Mouse (Mus musculus) hindbrain, embryonic 16.5 days (tissue): Measurements from ENCODE around the gene Pogz. TPM values are rescaled to one million over a fixed set of nuclear protein-coding genes. Genes with fewer than 3 reads are reported as not detected.
A peak's percentile ranks its signal among the peaks of the same experiment; 100 is the strongest.

Experiments used
- ATAC-seq: fragments of 200-750 bp; cut with Nextera tagmentation; 2 replicates; pipeline ENCODE4 v1.8.0; 2017; ENCODE audit warnings: moderate TSS enrichment, moderate library complexity
- H3K27ac ChIP-seq: fragments of 300-500 bp; sonication (generic); 2 replicates; pipeline ENCODE4 v1.5.1; 2014; ENCODE audit warnings: low read depth, mild to moderate bottlenecking, control low read depth, low read length, moderate library complexity
- H3K27me3 ChIP-seq: fragments of 300-500 bp; sonication (generic); replicated peaks from 2 replicates; pipeline ENCODE4 v1.6.1; 2014; ENCODE audit warnings: low read length; ENCODE audit not compliant: control insufficient read depth, insufficient read depth
- H3K36me3 ChIP-seq: fragments of 300-500 bp; sonication (generic); 2 replicates; pipeline ENCODE4 v1.6.1; 2014; ENCODE audit warnings: mild to moderate bottlenecking, low read length, moderate library complexity, mixed read lengths; ENCODE audit not compliant: control insufficient read depth, insufficient read depth
- H3K4me1 ChIP-seq: fragments of 300-500 bp; sonication (generic); 2 replicates; pipeline ENCODE4 v1.6.1; 2014; ENCODE audit warnings: low read depth, low read length; ENCODE audit not compliant: control insufficient read depth, insufficient read depth
- H3K4me2 ChIP-seq: fragments of 300-500 bp; sonication (generic); 2 replicates; pipeline ENCODE4 v1.6.1; 2014; ENCODE audit warnings: mild to moderate bottlenecking, low read length, control low read depth, moderate library complexity
- H3K4me3 ChIP-seq: fragments of 300-500 bp; sonication (generic); 2 replicates; pipeline ENCODE4 v1.5.1; 2014; ENCODE audit warnings: mild to moderate bottlenecking, low read length, control low read depth, moderate library complexity
- H3K9ac ChIP-seq: fragments of 300-500 bp; sonication (generic); 2 replicates; pipeline ENCODE4 v1.6.1; 2014; ENCODE audit warnings: low read depth, mild to moderate bottlenecking, control low read depth, low read length, moderate library complexity
- H3K9me3 ChIP-seq: fragments of 300-500 bp; sonication (generic); 2 replicates; pipeline ENCODE4 v1.6.1; 2014; ENCODE audit warnings: mild to moderate bottlenecking, low read length, moderate library complexity; ENCODE audit not compliant: control insufficient read depth
- WGBS: fragments of 180-500 bp; shearing (Covaris S2); extraction: QIAGEN DNeasy Blood & Tissue Kit; methylation state at CpG from one replicate; pipeline ENCODE4 v1.1.7; 2014; 5-methylcytosine and 5-hydroxymethylcytosine counted together
- polyA plus RNA-seq: library from polyadenylated mRNA; unstranded; fragments of >200 nt; fragmentation: Nextera tagmentation; extraction: Ambion mirVana; gene quantifications from 2 replicates; pipeline ENCODE4 v1.2.1, GENCODE M21; 2015

The Pogz gene
- polyA plus RNA-seq, 1 experiment from 2014 or later, result 16.4 TPM

DNA sequence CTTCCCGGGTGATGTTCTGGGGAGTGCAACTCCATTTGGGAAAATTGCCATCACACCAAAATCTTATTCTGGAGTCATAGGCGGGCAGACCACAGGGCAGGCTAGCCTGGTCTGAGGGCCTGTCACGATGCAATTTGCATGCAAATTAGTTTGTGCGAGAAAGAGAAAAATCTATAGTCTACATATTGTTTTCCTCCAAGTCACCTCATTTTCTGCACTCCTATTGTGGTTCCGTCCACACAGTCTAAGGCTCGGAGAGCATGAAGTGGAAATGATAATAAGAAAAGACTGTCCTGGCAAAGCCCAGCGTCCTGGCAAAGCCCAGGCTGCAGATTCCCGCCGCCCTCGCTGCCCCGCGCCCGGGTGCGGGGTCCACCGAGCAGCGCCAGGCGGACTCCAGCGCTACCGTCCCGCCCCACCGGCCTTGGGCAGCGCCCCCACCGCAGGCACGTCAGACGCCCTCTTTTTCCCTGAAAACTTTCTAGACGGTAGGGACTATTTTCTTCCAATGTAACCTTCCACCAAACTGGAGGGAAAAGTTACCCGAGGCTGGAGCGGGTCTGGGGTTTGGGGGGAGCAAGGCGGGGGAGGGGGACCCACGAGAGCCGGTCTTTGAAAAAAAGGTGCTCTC is 16.2 kb upstream of the Pogz start:
- peak overlapping the region; percentile 57 for H3K4me2 ChIP-seq
- no peaks in the 10 kb centered on the region for H3K4me1 ChIP-seq
- no peaks in the 10 kb centered on the region for H3K27me3 ChIP-seq
- H3K27ac ChIP-seq, result peak overlapping the region; percentile 85
- no peaks in the 10 kb centered on the region for H3K36me3 ChIP-seq
- H3K9ac ChIP-seq, result peak overlapping the region; percentile 66
- WGBS, result under 1% methylated on average over 31 of the region's 31 CpGs
- ATAC-seq, result peak; percentile 79
- H3K4me3 ChIP-seq, result peak overlapping the region; percentile 47
- no peaks in the 10 kb centered on the region for H3K9me3 ChIP-seq

DNA sequence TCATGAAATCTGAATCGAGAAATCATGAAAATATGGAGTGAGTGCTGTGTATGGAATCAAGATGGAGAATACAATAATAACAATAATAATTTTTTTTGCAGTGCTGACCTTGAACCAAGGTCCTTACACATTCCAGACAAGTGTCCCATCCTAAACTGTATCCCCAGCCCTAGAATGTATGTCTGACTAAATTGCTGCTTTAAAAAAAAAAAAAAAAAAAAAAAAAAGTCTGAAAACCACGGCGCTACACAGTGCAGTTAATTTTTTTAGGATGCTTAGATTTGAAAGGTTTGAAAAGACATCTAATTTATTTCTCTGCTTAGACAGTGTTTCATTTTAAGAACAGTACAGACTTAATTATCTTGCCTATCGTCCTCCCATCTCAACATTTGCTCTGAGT is 15.3 kb upstream of the Pogz start:
- Histone ChIP-seq H3K9ac (no peak overlapping the region), H3K36me3 (no peaks in the 10 kb centered on the region), H3K4me2 (peak overlapping the region; percentile 57), H3K4me3 (peak overlapping the region; percentile 47), H3K9me3 (no peaks in the 10 kb centered on the region), H3K4me1 (no peaks in the 10 kb centered on the region), H3K27me3 (no peaks in the 10 kb centered on the region), H3K27ac (no peak overlapping the region; the same call in 1 of the 2 replicates)
- 61% methylated on average over 4 of the region's 4 CpGs for WGBS
- peak; percentile 67 for ATAC-seq

DNA sequence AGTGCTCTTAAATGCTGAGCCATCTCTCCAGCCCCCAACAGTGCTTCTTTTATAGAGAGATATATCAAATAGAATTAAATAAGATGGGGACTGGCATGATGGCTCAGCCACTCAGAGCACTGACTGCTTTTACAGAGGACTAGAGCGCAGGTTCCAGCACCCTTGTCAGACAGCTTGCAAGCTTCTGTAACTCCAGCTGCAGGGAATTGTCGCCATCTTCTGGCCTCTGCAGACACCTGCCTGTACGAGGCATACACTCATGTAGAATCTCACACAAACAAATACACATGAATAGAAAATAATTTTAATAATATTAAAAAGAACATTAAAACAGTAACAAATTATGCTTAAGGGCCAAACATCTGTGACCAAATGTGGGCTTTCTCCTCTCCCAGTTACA is 13.3 kb upstream of the Pogz start:
- 88% methylated on average over 3 of the region's 3 CpGs for WGBS
- no peaks in the 10 kb centered on the region for H3K4me1 ChIP-seq

DNA sequence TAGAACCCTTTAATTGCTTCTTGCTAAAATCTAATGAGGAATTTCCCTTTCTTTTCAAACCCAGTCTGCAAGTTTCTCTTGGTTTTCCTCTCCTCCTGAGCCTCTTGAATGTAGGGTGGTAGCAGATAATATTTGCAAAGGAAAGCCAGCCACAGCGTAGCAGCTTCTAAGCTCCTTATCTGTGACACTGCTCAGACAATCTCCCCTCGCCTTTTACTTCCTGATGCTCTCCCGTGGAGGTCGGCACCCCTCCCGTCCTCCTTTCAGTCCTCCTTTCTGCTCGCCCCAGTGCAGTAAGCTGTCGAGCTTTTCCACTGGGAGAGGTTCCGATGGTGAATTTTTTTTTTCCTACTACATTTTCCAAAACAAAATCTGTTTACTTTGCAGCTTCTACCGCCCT is 5.3 kb upstream of the Pogz start:
- no peaks in the 10 kb centered on the region; the same call in 1 of the 2 replicates for H3K9me3 ChIP-seq
- H3K36me3 ChIP-seq, result no peaks in the 10 kb centered on the region
- H3K27ac ChIP-seq, result no peak overlapping the region
- no peaks in the 10 kb centered on the region for H3K27me3 ChIP-seq
- no peak overlapping the region for H3K4me3 ChIP-seq
- no peak overlapping the region for H3K9ac ChIP-seq
- H3K4me1 ChIP-seq, result no peaks in the 10 kb centered on the region
- no peak for ATAC-seq
- 30% methylated on average over 9 of the region's 9 CpGs for whole genome bisulfite sequencing
- no peak overlapping the region for H3K4me2 ChIP-seq

More for the DNA sequence above, 13.3 kb upstream of the Pogz start:
- no peak overlapping the region for H3K27ac ChIP-seq
- no peaks in the 10 kb centered on the region for H3K36me3 ChIP-seq
- no peak overlapping the region for H3K9ac ChIP-seq
- no peak for ATAC-seq
- H3K9me3 ChIP-seq, result no peaks in the 10 kb centered on the region; the same call in 1 of the 2 replicates
- no peak overlapping the region for H3K4me3 ChIP-seq
- H3K27me3 ChIP-seq, result no peaks in the 10 kb centered on the region
- no peak overlapping the region for H3K4me2 ChIP-seq

DNA sequence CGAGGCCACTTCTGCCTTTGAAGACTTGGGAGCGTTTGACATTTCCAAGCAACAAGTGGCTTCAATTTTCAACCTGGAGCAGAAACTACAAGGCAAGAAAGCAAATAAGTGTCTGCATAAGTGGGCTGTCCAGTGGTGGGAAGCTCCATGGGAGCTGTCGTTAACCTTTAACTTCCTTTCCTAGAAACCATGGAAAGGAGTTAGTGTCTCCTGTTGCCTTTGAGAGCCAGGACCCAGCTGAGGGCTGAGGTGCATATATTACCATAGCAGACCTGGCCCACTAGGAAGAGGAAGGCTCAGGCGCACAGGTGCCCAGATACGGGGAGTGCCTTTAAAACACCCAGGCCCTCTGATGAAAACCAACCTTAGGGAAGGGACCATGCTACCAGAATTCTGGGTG is 4.7 kb upstream of the Pogz start:
- H3K27ac ChIP-seq, result no peak overlapping the region
- ATAC-seq, result no peak

DNA sequence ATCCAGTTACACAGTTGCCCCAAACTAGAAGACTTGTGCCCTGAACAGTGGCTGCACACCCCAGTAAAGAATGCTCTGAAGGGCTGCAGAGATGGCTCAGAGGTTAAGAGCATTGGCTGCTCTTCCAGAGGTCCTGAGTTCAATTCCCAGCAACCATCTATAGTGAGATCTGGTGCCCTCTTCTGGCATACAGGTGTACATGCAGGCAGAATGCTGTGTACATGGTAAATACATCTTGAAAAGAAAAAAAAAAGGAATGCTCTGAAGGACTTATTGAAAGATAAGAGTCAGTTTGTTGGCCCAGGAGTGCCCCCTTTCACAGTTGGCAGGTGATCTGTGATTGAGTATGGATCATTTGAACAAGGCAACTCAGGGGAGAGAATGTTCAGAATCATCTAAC is 4.0 kb upstream of the Pogz start:
- no peak for ATAC-seq
- Histone ChIP-seq H3K27ac (no peak overlapping the region), H3K4me1 (no peaks in the 10 kb centered on the region)

More for the DNA sequence above, 4.7 kb upstream of the Pogz start:
- Histone ChIP-seq H3K36me3 (no peaks in the 10 kb centered on the region), H3K9me3 (no peaks in the 10 kb centered on the region; the same call in 1 of the 2 replicates), H3K27me3 (no peaks in the 10 kb centered on the region), H3K4me3 (no peak overlapping the region), H3K9ac (no peak overlapping the region), H3K4me2 (no peak overlapping the region), H3K4me1 (no peaks in the 10 kb centered on the region)
- 78% methylated on average over 5 of the region's 5 CpGs for WGBS

DNA sequence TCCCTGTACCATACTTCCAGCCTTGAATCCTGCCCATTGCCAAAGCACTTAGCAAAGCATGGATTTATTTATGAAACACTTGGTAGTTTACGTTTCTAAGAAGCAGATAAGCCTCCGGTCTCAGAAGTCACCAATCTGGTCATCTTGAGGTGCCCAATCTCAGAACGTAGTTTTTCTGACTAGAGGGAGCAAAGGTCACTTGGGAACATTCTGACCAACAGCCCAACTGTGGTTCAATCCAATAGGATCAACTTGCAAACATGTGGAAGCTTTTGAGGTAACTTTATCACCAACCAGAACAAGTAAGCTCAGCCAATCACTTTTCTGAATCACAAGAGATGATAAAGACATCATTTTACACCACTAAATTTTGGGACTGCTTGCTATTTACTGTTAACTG is 2.0 kb upstream of the Pogz start:
- Histone ChIP-seq H3K4me2 (no peak overlapping the region), H3K9ac (no peak overlapping the region), H3K4me1 (peaks cover 11% of the 10 kb centered on the region), H3K4me3 (no peak overlapping the region), H3K9me3 (no peaks in the 10 kb centered on the region), H3K27ac (no peak overlapping the region), H3K36me3 (no peaks in the 10 kb centered on the region), H3K27me3 (no peaks in the 10 kb centered on the region)
- 83% methylated on average over 3 of the region's 3 CpGs for WGBS
- no peak for ATAC-seq

More for the DNA sequence above, 4.0 kb upstream of the Pogz start:
- no peak overlapping the region for H3K4me2 ChIP-seq
- H3K9ac ChIP-seq, result no peak overlapping the region
- no peak overlapping the region for H3K4me3 ChIP-seq
- H3K36me3 ChIP-seq, result no peaks in the 10 kb centered on the region
- no peaks in the 10 kb centered on the region for H3K27me3 ChIP-seq
- no peaks in the 10 kb centered on the region; the same call in 1 of the 2 replicates for H3K9me3 ChIP-seq

DNA sequence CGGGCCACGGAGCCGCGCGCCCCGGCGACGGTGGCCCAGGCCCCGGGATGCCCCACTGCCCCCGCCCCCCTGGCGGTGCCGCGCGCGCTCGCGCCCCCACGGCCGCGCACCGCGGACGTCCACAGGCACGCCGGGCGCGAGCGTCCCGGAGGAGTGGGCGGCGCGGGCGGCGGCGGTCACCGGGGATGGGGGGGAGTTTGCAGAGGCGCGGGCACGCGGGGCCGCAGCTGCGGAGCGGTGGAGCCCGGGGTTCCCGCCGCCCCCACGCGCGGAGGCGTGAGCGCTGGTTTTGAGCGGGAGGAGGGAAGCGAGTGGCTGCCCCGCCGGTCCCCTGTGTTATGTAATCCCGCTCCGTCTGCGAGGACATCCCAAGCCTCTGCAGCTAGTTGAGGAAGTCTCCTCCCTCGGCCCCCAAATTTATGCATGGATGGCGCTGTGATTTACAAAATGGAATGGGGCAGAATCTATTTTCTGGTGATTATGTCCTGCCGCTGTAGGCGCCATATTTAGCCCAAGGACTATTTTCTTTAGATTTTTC is 661 bp downstream of the Pogz start:
- H3K9me3 ChIP-seq, result no peaks in the 10 kb centered on the region
- WGBS, result 0% methylated on average over 19 of the region's 62 CpGs
- H3K27me3 ChIP-seq, result no peaks in the 10 kb centered on the region
- peak overlapping the region; percentile 65 for H3K4me2 ChIP-seq
- H3K4me3 ChIP-seq, result peak overlapping the region; percentile 66
- ATAC-seq, result peak; percentile 88
- peak overlapping the region; percentile 87 for H3K9ac ChIP-seq
- peaks cover 12% of the 10 kb centered on the region for H3K4me1 ChIP-seq
- H3K36me3 ChIP-seq, result no peaks in the 10 kb centered on the region
- peak overlapping the region; percentile 100 for H3K27ac ChIP-seq

DNA sequence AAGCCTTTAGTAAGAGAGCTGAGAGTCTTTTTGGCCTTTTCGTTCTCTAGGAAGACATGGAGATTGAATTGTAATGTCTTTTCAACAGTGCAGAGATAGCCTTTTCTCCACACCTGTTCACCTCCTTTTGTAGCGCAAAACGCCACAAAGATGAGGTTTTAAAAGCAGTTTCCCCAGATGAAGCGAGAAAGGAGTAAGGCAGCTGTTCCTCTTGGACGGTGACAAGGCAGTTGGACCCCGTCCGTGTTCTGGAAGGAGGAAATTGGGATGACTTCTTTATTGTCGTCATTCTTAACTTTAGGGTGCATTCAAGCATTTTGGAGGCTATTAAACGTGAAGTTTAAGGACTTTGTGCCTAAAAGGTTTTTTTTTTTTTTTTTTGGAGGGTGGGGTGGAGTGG is 1.3 kb downstream of the Pogz start:
- Histone ChIP-seq H3K4me1 (peaks cover 12% of the 10 kb centered on the region), H3K9me3 (no peaks in the 10 kb centered on the region), H3K4me2 (peak overlapping the region; percentile 65), H3K9ac (peak overlapping the region; percentile 87), H3K27ac (peak overlapping the region; percentile 100), H3K4me3 (peak overlapping the region; percentile 66), H3K27me3 (no peaks in the 10 kb centered on the region), H3K36me3 (no peaks in the 10 kb centered on the region)
- WGBS, result 7% methylated on average over 9 of the region's 9 CpGs
- ATAC-seq, result no peak
